Mouse (Mus musculus) retina, adult 2 months (tissue): ENCODE measurements around the gene Agtrap.
"Not testable (repeated sequence)": the region's sequence is repeated elsewhere in the genome, so short reads cannot be mapped to it uniquely, and the experiment has no call there.

Experiments
- DNase-seq: peaks from one replicate; pipeline ENCODE4 v3.0.0-alpha.2; 2012; ENCODE audit warnings: low read depth, low spot score

Gene Agtrap

GRCm38 (mm10) chr4:148087907-148088527, at the start of gene Agtrap:
Agtrap (minus strand) TSS chr4:148088031.
- peak; percentile 73 for DNase-seq

GRCm38 (mm10) chr4:148137503-148137902, 49.7 kb upstream of the Agtrap start:
- DNase-seq = no peak

DNA sequence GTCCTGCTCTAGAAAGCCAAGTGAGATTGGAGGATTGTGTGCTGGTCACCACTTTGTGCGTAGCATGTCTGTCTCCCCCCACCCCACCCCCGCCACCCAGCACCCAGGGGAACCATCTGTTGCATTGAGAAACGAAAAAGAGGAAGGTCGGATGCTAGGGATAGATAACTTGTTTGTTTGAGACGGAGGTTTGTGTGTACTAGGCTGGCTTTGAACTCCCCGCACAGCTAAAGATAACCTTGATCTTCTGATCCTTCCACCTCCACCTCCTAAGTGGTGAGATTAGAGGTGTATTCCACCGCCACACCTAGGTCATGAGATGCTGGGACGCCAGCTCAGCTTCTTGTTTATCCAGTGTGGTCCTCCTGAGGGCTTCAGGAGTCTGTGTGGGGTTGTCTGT, 47.2 kb upstream of the Agtrap start:
- no peak for DNase-seq

DNA sequence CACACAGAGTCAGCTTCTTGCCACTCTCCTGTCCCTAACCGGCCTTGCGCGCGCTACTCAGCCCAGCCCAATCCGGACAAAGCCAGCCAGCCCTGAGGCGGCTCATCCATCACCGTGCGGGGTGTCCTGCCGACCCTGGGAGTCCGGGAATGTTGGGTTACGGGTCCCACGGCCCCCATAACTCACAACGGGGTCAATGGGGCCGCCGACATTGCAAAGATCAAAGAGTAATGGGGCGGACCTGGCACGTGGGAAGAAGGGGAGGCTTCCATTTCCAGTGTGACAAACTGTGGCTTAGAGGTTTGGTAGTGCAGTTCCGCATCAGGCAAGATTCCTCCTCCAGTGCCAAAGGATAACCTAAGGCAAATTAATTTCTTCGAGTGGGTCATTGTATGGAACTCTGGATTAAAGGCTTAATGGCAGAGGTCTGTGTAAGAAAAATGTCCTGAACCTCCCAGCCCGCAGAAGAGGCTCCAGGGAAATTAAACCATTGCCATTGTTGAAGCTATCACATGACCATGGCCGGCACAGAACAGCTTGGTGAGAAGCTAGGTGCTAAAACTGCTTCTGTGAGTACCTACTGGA, 43.8 kb upstream of the Agtrap start:
- DNase-seq = no peak

DNA sequence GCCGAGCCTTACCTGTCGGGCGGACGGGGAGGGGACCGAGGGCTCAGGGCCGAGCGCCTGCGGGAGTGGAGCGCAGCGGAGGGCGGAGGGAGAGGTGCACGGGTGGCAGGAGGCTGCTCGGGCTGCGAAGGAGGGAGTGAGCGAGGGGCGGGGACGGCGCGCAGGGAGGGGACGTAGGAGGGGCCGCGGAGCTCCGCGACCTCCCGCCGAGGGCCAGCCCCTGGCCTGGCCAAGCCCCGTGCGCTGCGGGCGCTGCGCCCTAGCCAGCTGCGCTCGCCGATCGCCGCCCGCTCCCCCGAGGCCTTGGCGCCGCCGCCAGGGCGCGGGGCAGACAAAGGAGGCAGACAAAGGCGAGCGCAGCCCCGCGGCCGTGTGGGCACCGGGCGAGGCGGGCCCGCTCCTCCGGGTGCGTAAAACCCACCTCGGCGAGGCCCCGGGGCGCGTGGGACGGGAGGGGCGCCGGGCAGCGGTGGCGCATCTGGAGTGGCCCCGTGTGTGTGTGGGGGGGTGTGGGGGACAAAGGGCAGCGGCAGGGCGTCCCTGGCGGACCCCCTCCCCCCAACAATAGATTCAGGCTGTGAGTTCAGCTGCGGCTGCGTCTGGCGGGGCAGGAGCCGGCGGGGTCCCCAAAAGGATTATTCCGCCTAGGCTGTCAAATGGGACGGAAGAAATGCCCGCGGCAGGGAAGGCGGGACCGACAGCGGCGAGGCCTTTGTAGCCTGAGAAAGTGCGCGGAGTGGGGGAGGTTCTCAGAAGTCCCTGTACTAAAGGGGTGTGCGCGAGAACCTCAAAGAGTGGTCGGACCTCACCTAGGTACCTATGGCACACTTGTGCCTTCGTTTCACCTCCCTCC, 43.0 kb upstream of the Agtrap start, which contains the start of gene Draxin:
Draxin (minus strand) TSS at position 138 of the 853 bp plus-strand sequence.
- no peak for DNase-seq

DNA sequence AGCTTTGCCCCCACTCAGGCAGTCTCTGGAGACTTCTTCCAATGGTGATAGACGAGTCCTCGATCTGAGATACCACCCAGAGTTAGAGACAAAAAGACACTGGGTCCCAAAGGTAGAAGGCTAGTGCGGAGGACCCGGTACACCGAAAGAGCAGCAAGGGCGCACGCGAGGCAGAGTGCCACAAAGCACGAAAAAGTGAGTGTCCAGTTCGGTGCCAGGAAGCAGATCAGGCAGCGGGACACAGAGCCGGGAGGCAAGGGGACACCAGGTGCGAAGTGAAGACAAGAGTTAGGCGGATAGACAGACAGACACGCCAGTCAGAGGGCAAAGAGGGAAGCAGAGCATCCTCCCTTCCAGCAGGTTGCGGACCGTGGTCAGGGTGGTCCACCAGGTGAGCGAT, 42.3 kb upstream of the Agtrap start, which contains the start of gene Mad2l2:
Mad2l2 (plus strand) TSS at position 252 of the 400 bp plus-strand sequence.
- DNase-seq = no peak

DNA sequence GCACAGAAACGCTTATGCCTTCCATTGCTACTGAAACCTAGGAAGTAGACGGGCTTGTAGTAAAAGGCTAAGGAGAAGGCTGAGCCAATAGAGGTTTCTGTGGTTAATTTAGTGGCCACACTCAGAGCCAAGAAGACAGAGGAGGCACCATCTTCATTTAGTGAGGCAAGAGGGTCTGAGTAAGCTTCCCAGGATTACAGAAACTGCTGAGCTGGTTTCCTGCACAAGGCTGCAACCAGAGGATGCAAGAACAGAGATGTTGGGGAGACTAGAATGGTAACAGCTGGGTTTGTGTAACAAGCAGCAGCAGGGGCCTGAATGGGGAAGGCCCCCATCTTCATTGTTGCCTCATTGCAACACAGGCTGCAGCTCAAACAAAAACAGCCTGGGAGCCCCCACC, 40.8 kb upstream of the Agtrap start:
- no peak for DNase-seq

GRCm38 (mm10) chr4:148128241-148128640, 40.4 kb upstream of the Agtrap start:
- DNase-seq = no peak

DNA sequence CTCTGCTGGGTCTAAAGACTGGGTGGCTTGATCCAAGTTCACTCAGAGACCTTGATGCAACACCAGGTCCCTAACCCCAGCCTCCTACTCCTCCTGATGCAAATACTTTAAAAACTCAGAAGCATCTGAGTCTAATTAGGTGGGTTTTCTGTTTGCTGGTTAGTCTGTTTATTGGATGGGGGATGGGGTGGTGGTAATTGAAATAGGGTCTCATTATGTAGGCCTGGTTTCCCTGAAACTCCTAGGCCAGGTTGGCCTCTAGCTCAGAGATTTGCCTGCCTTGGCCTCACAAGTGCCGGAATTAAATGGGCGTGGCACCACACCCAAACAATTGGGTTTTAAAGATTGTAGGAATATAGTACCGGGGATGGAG, 34.8 kb upstream of the Agtrap start:
- no peak for DNase-seq

DNA sequence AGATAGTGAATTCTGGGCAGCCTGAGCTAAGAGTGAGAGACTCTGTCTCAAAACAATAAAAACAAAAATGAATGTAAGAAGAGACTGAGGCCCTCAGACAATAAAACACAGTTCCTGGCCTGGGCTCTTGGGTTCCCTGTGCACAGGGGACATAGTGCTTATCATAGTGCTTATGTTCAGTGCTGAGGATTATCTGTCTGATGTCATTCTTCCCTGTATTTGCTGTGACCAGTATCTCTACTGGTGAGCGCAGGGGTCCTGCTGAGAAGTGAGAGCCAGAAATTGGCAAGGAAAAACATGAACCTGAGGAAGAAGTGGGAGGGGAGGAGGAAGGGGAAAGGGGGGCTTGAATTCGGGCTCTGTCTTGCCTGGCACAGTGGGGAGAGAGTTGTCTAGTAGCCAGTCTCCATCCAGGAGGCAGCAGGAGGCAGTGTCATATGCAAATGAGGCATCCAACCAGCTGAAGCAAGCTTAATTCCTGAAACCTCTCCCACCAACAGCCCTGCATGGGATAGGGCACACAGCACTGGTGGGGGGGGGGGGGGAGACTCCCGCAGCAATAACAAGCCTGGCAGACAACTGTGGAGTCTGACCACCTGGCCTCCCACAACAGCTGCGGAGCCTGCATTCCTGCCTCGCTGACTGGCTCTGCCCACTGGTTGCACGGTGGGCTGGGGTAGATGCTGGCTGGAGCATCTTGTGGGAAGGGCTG, 34.3 kb upstream of the Agtrap start:
- DNase-seq = no peak

DNA sequence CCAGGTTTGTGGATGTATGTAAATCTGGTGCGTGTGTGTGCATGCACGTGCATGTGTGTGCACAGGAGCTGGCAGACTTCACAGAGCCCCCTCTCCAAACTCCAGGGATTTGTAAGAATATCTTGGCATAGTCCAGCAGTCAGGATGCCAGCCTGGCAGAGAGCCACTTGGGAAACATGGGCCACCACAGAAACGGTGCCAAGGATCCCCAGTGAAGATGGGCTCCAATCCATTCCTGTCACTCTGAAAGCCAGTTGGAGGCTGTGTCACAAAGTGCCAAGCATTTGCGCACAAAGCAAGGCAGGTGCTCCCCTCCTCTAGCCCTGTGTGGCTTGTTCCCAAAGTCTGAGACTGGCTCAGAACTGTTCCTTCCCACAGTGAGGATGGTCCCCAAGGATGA, 33.5 kb upstream of the Agtrap start:
- DNase-seq = no peak

- no peak for DNase-seq
Observed at GRCm38 (mm10) chr4:148120555-148120954, 32.7 kb upstream of the Agtrap start.

- DNase-seq = not testable (repeated sequence)
Observed at GRCm38 (mm10) chr4:148119578-148119977, 31.7 kb upstream of the Agtrap start.

DNA sequence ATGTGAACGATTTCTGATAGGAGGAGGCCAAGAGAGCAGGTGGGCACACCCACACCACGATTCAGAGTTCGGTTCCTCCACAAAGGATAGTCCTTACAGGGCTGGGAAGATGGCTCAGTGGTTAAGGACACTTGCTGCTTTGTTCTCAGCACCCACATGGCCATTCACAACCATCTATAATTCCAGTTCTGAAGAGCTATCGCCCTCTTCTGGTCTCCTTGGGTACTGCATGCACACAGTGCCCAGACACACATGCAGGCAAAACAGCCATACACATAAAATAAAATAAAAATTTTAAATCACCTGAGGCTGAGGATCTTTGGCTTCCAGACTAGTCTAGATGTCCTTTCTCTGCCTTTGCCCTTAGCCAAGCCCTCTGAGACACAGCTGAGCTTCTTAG, 29.6 kb upstream of the Agtrap start:
- no peak for DNase-seq

GRCm38 (mm10) chr4:148116657-148117056, 28.8 kb upstream of the Agtrap start:
- DNase-seq = no peak

DNA sequence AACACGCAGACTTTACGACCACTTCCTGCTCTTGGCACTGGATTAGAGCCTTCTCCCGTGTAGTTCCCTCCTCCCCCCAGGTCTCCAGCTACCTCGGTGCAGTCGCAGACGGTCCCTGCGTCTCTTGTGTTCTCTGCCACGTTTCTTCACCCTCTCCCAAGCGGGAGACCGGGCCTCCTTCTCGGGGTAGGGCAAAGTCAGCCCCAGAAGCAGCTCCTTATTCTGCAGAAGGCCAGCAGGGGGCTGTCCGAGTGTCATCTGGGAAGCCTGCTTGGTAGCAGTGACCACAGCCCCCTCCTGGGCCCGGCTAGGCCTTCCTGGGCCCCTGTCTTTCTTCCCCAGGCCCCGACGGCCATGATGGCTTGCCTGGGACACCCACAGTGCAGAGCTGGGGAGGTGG, 27.6 kb upstream of the Agtrap start:
- DNase-seq = no peak

GRCm38 (mm10) chr4:148114758-148115391, 27.0 kb upstream of the Agtrap start:
- DNase-seq = peak; percentile 75

DNA sequence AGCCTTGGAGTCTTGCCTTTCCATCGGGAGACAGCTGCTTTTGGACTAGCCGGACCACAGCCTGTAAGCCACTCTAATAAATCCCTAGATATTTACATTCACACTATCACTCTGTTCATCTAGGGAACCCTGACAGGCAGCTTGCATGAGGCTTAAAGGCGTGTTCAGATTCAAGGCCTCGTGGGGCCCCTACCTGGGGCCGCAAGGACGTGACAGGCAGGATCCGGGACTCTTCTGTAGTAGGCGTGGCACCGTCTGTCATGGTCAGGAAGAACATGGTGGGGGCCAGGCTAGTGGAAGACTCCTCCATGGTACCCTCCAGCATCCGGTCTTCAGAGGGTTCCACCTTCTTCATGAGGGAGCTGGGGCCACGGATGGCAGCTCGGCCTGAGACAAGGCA, 24.7 kb upstream of the Agtrap start:
- DNase-seq = no peak

- DNase-seq = no peak
Observed at GRCm38 (mm10) chr4:148109215-148109614, 21.4 kb upstream of the Agtrap start.

DNA sequence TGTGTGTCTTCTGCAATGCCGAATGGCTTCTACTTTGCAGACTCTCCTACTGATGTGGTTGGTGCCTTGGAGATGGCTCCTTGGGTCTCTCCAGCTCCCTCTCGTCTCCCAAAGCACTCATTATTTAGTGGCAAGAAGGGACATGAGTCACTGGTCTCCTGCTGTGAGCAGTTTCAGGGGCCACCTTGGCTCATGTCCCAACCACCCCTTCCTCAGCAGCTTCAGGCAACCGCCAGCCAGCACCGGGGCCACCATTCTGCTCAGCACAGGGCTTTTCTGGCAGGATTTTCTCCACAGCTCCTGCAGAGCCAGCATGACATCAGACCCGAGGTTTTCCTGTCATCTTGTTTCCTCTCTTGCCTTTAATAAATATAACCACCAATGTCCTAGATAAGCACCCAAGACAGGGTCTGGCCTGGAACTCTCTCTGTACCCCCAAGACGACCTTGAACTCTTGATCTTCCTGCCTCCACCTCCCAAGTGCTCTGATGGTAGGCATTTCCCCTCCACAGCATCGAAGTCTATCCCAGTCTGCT, 20.8 kb upstream of the Agtrap start:
- DNase-seq = no peak

DNA sequence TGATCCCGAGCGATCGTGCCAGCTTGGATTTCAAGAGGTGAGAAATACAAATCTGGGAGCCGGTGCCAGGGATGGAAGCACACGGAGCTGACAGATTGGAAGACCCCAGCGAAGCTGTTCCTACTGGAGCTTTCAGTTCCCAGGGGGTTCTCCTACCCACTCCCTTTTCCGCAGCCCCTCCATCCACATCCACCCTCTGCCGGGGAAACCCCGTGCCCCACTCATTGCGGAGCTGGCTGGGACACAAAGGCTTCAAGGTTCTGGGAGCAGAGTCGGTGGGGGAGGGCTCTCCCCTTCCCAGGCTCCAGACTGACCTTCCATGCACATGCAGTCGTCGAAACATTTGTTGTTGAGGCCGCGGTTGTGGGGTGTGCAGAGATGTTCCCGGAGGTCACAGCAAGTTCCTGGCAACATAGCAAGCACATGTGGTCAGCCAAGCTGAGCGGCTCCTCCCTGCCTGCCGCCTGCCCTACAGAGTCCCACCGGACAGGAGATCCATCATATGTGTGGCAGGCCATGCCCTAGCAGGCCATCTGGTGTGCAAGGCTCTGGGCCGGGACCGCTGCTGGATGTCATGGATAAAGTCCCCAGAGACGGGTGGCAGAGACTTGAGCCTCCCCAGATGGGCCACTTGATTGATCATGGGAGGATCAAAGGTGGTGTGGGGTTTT, 19.9 kb upstream of the Agtrap start:
- DNase-seq = no peak
